Mouse (Mus musculus): ENCODE data around the gene Fbxl4. TPM values are rescaled to one million over a fixed set of nuclear protein-coding genes. Genes with fewer than 3 reads are reported as not detected.
A peak's percentile ranks its signal among the peaks of the same experiment; 100 is the strongest.

Fbxl4 gene
- total RNA-seq, 2 experiments from 2014 or later, result 13.4 to 13.6 TPM

GRCm38 (mm10) chr4:22428150-22428549, 70.8 kb downstream of the Fbxl4 start:
- intact Hi-C loops (cut with DNase I), result no loop called here
- DNase-seq (ENCODE audit: low spot score in 2 of 2), result no peak

- DNase-seq (ENCODE audit: low spot score in 2 of 2), result no peak
- intact Hi-C loops (cut with DNase I), result no loop called here
Measured at GRCm38 (mm10) chr4:22469575-22469974, 112.2 kb downstream of the Fbxl4 start.

- intact Hi-C loops (cut with DNase I), result loop anchor here (2.0 to 5.0 kb wide), 2 partner anchors 345 to 1678 kb away; no protein-coding TSS in a partner anchor
- peak; percentile 69 to 74 for DNase-seq (ENCODE audit: low spot score in 2 of 2)
Measured at GRCm38 (mm10) chr4:22476967-22477710, 119.8 kb downstream of the Fbxl4 start.

- DNase-seq (ENCODE audit: low spot score in 2 of 2), result no peak
- intact Hi-C loops (cut with DNase I), result loop anchor here (2.0 to 5.0 kb wide), 2 partner anchors 345 to 1677 kb away; no protein-coding TSS in a partner anchor
Measured at GRCm38 (mm10) chr4:22477711-22478230, 120.4 kb downstream of the Fbxl4 start.

- intact Hi-C loops (cut with DNase I), result loop anchor here (5.0 kb wide), 1 partner anchor 346 kb away; no protein-coding TSS in a partner anchor
- no peak for DNase-seq (ENCODE audit: low spot score in 2 of 2)
Measured at GRCm38 (mm10) chr4:22478488-22479367, 121.4 kb downstream of the Fbxl4 start.

- no peak for DNase-seq (ENCODE audit: low spot score in 2 of 2)
- intact Hi-C loops (cut with DNase I), result loop anchor here (5.0 to 10.0 kb wide), 4 partner anchors 347 to 1765 kb away; no protein-coding TSS in a partner anchor
Measured at GRCm38 (mm10) chr4:22479368-22480090, 122.2 kb downstream of the Fbxl4 start.

- intact Hi-C loops (cut with DNase I), result loop anchor here (10.0 kb wide), 3 partner anchors 1125 to 1765 kb away; no protein-coding TSS in a partner anchor
- no peak for DNase-seq (ENCODE audit: low spot score in 2 of 2)
Measured at GRCm38 (mm10) chr4:22480091-22480857, 122.9 kb downstream of the Fbxl4 start.

- DNase-seq (ENCODE audit: low spot score in 2 of 2), result no peak
- intact Hi-C loops (cut with DNase I), result loop anchor here (10.0 kb wide), 3 partner anchors 1124 to 1764 kb away; no protein-coding TSS in a partner anchor
Measured at GRCm38 (mm10) chr4:22480858-22481205, 123.5 kb downstream of the Fbxl4 start.

GRCm38 (mm10) chr4:22482118-22482517, 124.8 kb downstream of the Fbxl4 start:
- DNase-seq (ENCODE audit: low spot score in 2 of 2), result no peak
- intact Hi-C loops (cut with DNase I), result loop anchor here (10.0 kb wide), 3 partner anchors 1123 to 1763 kb away; no protein-coding TSS in a partner anchor

GRCm38 (mm10) chr4:22482756-22483280, 125.5 kb downstream of the Fbxl4 start:
- intact Hi-C loops (cut with DNase I), result loop anchor here (10.0 kb wide), 3 partner anchors 1122 to 1762 kb away; no protein-coding TSS in a partner anchor

GRCm38 (mm10) chr4:22483548-22483947, 126.2 kb downstream of the Fbxl4 start:
- DNase-seq (ENCODE audit: low spot score in 2 of 2), result no peak
- intact Hi-C loops (cut with DNase I), result loop anchor here (10.0 kb wide), 3 partner anchors 1121 to 1761 kb away; no protein-coding TSS in a partner anchor

More at GRCm38 (mm10) chr4:22482756-22483280, 125.5 kb downstream of the Fbxl4 start:
- DNase-seq (ENCODE audit: low spot score in 2 of 2), result no peak

Other genes starting within 250 kb of the Fbxl4 start
- 10 to 100 TPM; 28.7 to 31.3 TPM for gene Pou3f2, start 130.8 kb downstream of the Fbxl4 start, total RNA-seq (2021)

Measured in left cerebral cortex, postnatal 14 days (tissue).